Mouse (Mus musculus) olfactory bulb, adult 2 months (tissue): ENCODE measurements around the gene Mbtps1.

ENCODE experiments used
- CTCF ChIP-seq: fragments of 200-500 bp; IDR thresholded peaks from 2 replicates; pipeline ENCODE4 v1.5.1; 2012; ENCODE audit warnings: low read depth, mild to moderate bottlenecking, low read length, moderate library complexity; ENCODE audit not compliant: insufficient read depth
- POLR2A ChIP-seq: fragments of 200-500 bp; IDR thresholded peaks from 2 replicates; pipeline ENCODE4 v1.6.1; 2012; ENCODE audit warnings: mild to moderate bottlenecking, low read depth, low read length, moderate library complexity; ENCODE audit not compliant: insufficient read depth

- no peak for TF ChIP-seq CTCF
- no peak for TF ChIP-seq POLR2A
Measured at GRCm38 (mm10) chr8:119545791-119546190, 12.7 kb downstream of the Mbtps1 start.
